Mouse (Mus musculus) liver, embryonic 11.5 days (tissue): ENCODE measurements around the gene Cfap99. TPM values are rescaled to one million over a fixed set of nuclear protein-coding genes. Genes with fewer than 3 reads are reported as not detected.
A peak's percentile ranks its signal among the peaks of the same experiment; 100 is the strongest.

Experiments used
- ATAC-seq: fragments of 200-750 bp; cut with Nextera tagmentation; replicated peaks from 2 replicates; pipeline ENCODE4 v1.8.0; 2017; ENCODE audit warnings: moderate number of reproducible peaks, mild to moderate bottlenecking, moderate TSS enrichment, moderate library complexity; ENCODE audit not compliant: low FRiP score
- DNase-seq: peaks from one replicate; pipeline ENCODE4 v3.0.0-alpha.2; 2017; ENCODE audit warnings: low spot score
- H3K27ac ChIP-seq: fragments of 300-500 bp; sonication (generic); 2 replicates; pipeline ENCODE4 v1.5.1; 2014; ENCODE audit warnings: mild to moderate bottlenecking, low read depth, low read length, control low read depth
- H3K27me3 ChIP-seq: fragments of 300-500 bp; sonication (generic); replicated peaks from 2 replicates; pipeline ENCODE4 v1.6.1; 2014; ENCODE audit warnings: low read length, mixed read lengths; ENCODE audit not compliant: control insufficient read depth, insufficient read depth
- H3K36me3 ChIP-seq: fragments of 300-500 bp; sonication (generic); 2 replicates; pipeline ENCODE4 v1.6.1; 2014; ENCODE audit warnings: mild to moderate bottlenecking, low read length, moderate library complexity, mixed read lengths; ENCODE audit not compliant: control insufficient read depth, insufficient read depth
- H3K4me1 ChIP-seq: fragments of 300-500 bp; sonication (generic); replicated peaks from 2 replicates; pipeline ENCODE4 v1.6.1; 2014; ENCODE audit warnings: low read length, mixed read lengths; ENCODE audit not compliant: control insufficient read depth, insufficient read depth
- H3K4me2 ChIP-seq: fragments of 300-500 bp; sonication (generic); 2 replicates; pipeline ENCODE4 v1.6.1; 2014; ENCODE audit warnings: mild to moderate bottlenecking, control low read depth, moderate library complexity
- H3K4me3 ChIP-seq: fragments of 300-500 bp; sonication (generic); 2 replicates; pipeline ENCODE4 v1.5.1; 2014; ENCODE audit warnings: low read depth, low read length, control low read depth
- H3K9ac ChIP-seq: fragments of 300-500 bp; sonication (generic); 2 replicates; pipeline ENCODE4 v1.6.1; 2014; ENCODE audit warnings: low read depth, low read length, control low read depth
- H3K9me3 ChIP-seq: fragments of 300-500 bp; sonication (generic); 2 replicates; pipeline ENCODE4 v1.6.1; 2016; ENCODE audit warnings: low read length, inconsistent platforms, mixed read lengths; ENCODE audit not compliant: control insufficient read depth
- WGBS: fragments of 180-500 bp; shearing (Covaris S2); extraction: QIAGEN DNeasy Blood & Tissue Kit; methylation state at CpG from one replicate; pipeline ENCODE4 v1.1.7; 2014; 5-methylcytosine and 5-hydroxymethylcytosine counted together
- polyA plus RNA-seq: library from polyadenylated mRNA; unstranded; fragments of >200 nt; fragmentation: Nextera tagmentation; extraction: Ambion mirVana; gene quantifications from 2 replicates; pipeline ENCODE4 v1.2.1, GENCODE M21; 2014

Cfap99 gene
- polyA plus RNA-seq, 1 experiment from 2014 or later: not detected

DNA sequence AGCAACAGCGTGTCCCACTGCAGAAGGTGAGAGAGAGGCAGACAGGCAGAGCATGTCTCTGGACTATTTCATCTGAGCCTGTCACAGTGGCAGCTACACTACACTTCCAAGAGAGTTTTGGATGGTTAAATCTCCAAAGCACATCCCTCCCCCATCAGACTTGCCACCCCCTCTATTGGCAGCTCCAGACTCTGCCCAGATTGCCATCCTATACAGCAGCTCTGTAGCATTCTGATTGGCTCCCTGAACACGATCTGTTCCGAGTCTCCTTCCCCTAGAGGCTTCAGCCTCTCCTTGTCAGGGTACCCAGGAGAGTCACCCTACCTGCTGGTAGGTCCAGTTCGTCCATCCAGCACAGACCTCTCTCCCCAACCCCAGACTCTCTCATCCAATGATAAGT is 9.7 kb downstream of the Cfap99 start:
- ATAC-seq (no peak), DNase-seq (no peak)
- H3K4me2 ChIP-seq: no peak overlapping the region
- WGBS: 50% methylated on average over 4 of the region's 4 CpGs
- H3K9me3 ChIP-seq: no peaks in the 10 kb centered on the region
- no peak overlapping the region for H3K4me3 ChIP-seq
- no peaks in the 10 kb centered on the region for H3K27me3 ChIP-seq
- H3K4me1 ChIP-seq: no peaks in the 10 kb centered on the region
- H3K27ac ChIP-seq: no peak overlapping the region
- H3K36me3 ChIP-seq: no peaks in the 10 kb centered on the region
- no peak overlapping the region for H3K9ac ChIP-seq

DNA sequence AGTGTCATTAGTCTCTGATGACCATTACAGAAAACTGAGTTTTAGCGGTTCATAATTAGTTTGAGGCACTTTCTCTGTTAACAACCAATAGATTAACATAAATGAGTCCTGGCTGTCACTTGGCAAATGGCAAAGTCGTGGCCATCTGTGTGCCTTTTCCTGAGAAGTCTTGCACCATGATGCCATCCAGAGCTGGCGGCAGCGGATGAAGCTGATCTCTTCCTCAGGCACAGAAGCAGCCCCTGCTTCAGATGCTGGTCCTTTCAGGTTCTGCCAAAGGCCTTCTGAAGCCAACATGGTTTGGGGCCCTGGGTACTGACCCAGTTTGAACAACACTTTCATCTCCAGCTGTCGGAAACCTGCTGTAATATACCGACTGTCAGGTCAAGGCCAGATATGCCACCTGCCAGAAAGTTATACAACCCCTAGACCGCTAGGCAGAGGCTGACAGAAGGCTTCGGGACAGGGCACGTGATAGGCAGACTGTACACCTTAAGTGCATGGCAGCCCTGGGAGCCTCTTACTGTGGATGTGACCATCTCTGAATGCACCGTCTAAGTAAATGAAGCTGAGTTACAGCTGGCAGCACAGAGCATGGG is 10.6 kb downstream of the Cfap99 start:
- Histone ChIP-seq H3K4me1 (no peaks in the 10 kb centered on the region), H3K27ac (no peak overlapping the region), H3K4me3 (no peak overlapping the region), H3K36me3 (no peaks in the 10 kb centered on the region), H3K27me3 (no peaks in the 10 kb centered on the region), H3K4me2 (no peak overlapping the region), H3K9me3 (no peaks in the 10 kb centered on the region), H3K9ac (no peak overlapping the region)
- 75% methylated on average over 10 of the region's 10 CpGs for WGBS
- ATAC-seq (no peak), DNase-seq (no peak)

DNA sequence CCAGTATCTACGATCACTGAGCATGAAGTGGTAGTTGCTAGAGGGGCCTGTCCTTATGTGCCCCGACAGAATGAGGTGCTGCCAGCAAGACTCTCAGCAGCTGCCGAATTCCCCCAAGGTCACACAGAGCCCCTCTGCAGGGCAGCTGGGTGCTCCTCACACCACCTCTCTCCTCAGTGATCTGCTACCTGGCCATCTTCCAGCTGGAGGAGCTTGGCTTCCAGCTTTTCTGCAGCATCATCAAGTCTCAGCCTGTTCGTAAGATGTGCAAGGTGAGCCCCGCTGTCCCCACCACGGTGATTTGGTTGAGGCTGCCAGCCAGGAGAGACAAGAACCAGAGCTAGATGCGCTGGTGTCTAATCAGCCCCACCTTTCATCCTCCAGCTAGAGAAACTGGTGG is 14.0 kb downstream of the Cfap99 start:
- no peak overlapping the region for H3K27ac ChIP-seq
- no peaks in the 10 kb centered on the region for H3K36me3 ChIP-seq
- DNase-seq (no peak), ATAC-seq (no peak)
- no peaks in the 10 kb centered on the region; the same call in 1 of the 2 replicates for H3K27me3 ChIP-seq
- 74% methylated on average over 7 of the region's 7 CpGs for WGBS
- H3K4me2 ChIP-seq: no peak overlapping the region
- H3K9me3 ChIP-seq: no peaks in the 10 kb centered on the region
- no peaks in the 10 kb centered on the region for H3K4me1 ChIP-seq
- no peak overlapping the region for H3K9ac ChIP-seq
- H3K4me3 ChIP-seq: no peak overlapping the region

- H3K4me1 ChIP-seq: no peaks in the 10 kb centered on the region
- no peak overlapping the region for H3K4me3 ChIP-seq
- no peak for ATAC-seq
- H3K36me3 ChIP-seq: no peaks in the 10 kb centered on the region
- H3K4me2 ChIP-seq: no peak overlapping the region
- 69% methylated on average over 3 of the region's 3 CpGs for WGBS
- no peaks in the 10 kb centered on the region; the same call in 1 of the 2 replicates for H3K27me3 ChIP-seq
- no peak for DNase-seq
- H3K9me3 ChIP-seq: no peaks in the 10 kb centered on the region
- no peak overlapping the region for H3K27ac ChIP-seq
- no peak overlapping the region for H3K9ac ChIP-seq
Observed at GRCm38 (mm10) chr5:34309016-34309415, 20.6 kb downstream of the Cfap99 start.

GRCm38 (mm10) chr5:34319491-34320034 is 31.2 kb downstream of the Cfap99 start:
- 50% methylated on average over 2 of the region's 2 CpGs for WGBS
- H3K36me3 ChIP-seq: no peaks in the 10 kb centered on the region
- no peak overlapping the region for H3K9ac ChIP-seq
- ATAC-seq (no peak), DNase-seq (no peak)
- no peaks in the 10 kb centered on the region for H3K27me3 ChIP-seq
- no peaks in the 10 kb centered on the region for H3K4me1 ChIP-seq
- H3K27ac ChIP-seq: no peak overlapping the region
- no peak overlapping the region for H3K4me3 ChIP-seq
- no peak overlapping the region for H3K4me2 ChIP-seq
- H3K9me3 ChIP-seq: no peaks in the 10 kb centered on the region

GRCm38 (mm10) chr5:34321236-34321635 is 32.8 kb downstream of the Cfap99 start:
- no peak overlapping the region for H3K27ac ChIP-seq
- H3K9me3 ChIP-seq: no peaks in the 10 kb centered on the region
- H3K9ac ChIP-seq: no peak overlapping the region
- H3K36me3 ChIP-seq: no peaks in the 10 kb centered on the region
- no peak overlapping the region for H3K4me2 ChIP-seq
- H3K27me3 ChIP-seq: no peaks in the 10 kb centered on the region
- no peak overlapping the region for H3K4me3 ChIP-seq
- no peak for ATAC-seq
- DNase-seq: no peak
- H3K4me1 ChIP-seq: no peaks in the 10 kb centered on the region
- WGBS: 76% methylated on average over 4 of the region's 4 CpGs

DNA sequence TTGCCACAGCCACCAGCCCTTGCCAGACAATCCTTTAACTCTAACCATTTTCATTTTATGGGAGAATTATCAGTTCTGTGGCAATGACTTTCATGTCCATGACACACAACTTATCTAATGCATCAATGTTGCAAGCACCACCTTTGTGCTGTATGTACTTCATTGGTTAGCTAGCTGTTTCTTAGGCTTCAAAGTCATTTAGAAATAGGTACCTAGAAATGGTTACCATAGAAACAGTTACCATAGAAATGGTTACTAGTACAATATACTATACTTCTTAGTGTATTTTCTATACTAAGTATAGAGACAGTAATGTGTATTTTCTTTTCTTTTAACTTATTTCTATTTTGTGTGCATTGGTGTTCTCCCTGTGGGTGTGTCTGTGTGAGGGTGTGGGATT is 36.9 kb downstream of the Cfap99 start:
- ATAC-seq (no peak), DNase-seq (no peak)
- Histone ChIP-seq H3K4me1 (no peaks in the 10 kb centered on the region), H3K36me3 (no peaks in the 10 kb centered on the region), H3K9me3 (peaks cover 2% of the 10 kb centered on the region; the same call in 1 of the 2 replicates), H3K9ac (no peak overlapping the region), H3K4me2 (no peak overlapping the region), H3K27me3 (no peaks in the 10 kb centered on the region; the same call in 1 of the 2 replicates), H3K27ac (no peak overlapping the region), H3K4me3 (no peak overlapping the region)

DNA sequence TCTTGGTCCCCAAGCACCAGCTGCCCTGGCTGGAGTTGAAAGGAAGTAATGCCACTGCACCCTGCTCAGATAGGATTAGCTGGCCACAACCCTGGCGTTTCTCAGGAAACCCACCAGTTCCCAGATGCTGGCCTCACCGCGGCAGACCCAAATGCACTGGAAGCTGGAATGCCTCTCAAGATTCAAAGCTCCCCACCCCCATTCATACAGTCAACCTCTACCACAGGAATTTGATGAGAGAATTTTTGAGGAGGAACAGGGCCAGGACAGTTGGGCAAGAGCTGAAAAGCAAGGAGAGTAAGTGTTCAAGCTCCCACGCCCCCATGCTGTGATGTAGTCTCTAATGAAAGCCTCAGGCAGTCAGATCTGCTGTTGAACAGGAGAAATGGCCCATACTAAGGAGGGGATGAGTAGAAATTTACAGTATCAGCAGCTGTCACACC is 37.9 kb downstream of the Cfap99 start:
- 20% methylated on average over 4 of the region's 4 CpGs for WGBS
- H3K4me2 ChIP-seq: peak overlapping the region; percentile 51
- no peak overlapping the region for H3K4me3 ChIP-seq
- peak overlapping the region; percentile 17; the same call in 1 of the 2 replicates for H3K9ac ChIP-seq
- no peaks in the 10 kb centered on the region for H3K36me3 ChIP-seq
- peaks cover 3% of the 10 kb centered on the region; the same call in 1 of the 2 replicates for H3K9me3 ChIP-seq
- H3K27ac ChIP-seq: no peak overlapping the region
- ATAC-seq (peak; percentile 18; the same call in 1 of the 2 replicates), DNase-seq (no peak)
- no peaks in the 10 kb centered on the region for H3K4me1 ChIP-seq
- no peaks in the 10 kb centered on the region; the same call in 1 of the 2 replicates for H3K27me3 ChIP-seq
